Mouse (Mus musculus): ENCODE results near the gene Oxgr1. TPM values are rescaled to one million over a fixed set of nuclear protein-coding genes. Genes with fewer than 3 reads are reported as not detected.

Gene Oxgr1
- total RNA-seq (2012; rRNA removed) (not detected in 2 replicates), polyA plus RNA-seq (2012; ENCODE audit: insufficient read depth in 1 of 2, insufficient read length in 2 of 2, low read depth in 1 of 2, low replicate concordance in 2 of 2, missing spikeins in 1 of 2) (not detected)

- Histone ChIP-seq H3K27me3 (ENCODE audit: control insufficient read depth in 1 of 2, insufficient read depth in 2 of 2, low read length in 2 of 2) (no peaks in the 10 kb centered on the region), H3K9ac (ENCODE audit: control insufficient read depth, low read depth, low read length, poor library complexity, severe bottlenecking) (no peak within 1 kb of the TSS), H3K4me1 (ENCODE audit: control insufficient read depth in 1 of 2, insufficient read depth in 2 of 2, low read length in 2 of 2) (no peaks in the 10 kb centered on the region), H3K27ac (ENCODE audit: control insufficient read depth, low read depth, low read length) (no peak within 1 kb of the TSS), H3K4me3 (ENCODE audit: control insufficient read depth in 1 of 2, insufficient read depth in 1 of 2, low read depth in 2 of 2, low read length in 2 of 2) (no peak within 1 kb of the TSS), H3K36me3 (ENCODE audit: control insufficient read depth in 1 of 2, insufficient read depth in 2 of 2, low read length in 2 of 2) (no peaks in the 10 kb centered on the region), H3K9me3 (replicated peaks; ENCODE audit: insufficient read depth, low read length) (no peaks in the 10 kb centered on the region), H3K79me2 (ENCODE audit: control insufficient read depth, insufficient read depth, low read length, poor library complexity) (no peaks in the 10 kb centered on the region)
- DNase-seq (ENCODE audit: low read depth, low spot score): no peak
- no peak for TF ChIP-seq KAT2A (conservative IDR thresholded peaks at IDR 0.05; ENCODE audit: low read depth, low read length)
- no peak for TF ChIP-seq GATA1 (IDR thresholded peaks at IDR 0.05; ENCODE audit: low read depth, low read length)
- TF ChIP-seq POLR2AphosphoS2 (IDR thresholded peaks at IDR 0.05; ENCODE audit: low read length): no peak
- TF ChIP-seq BHLHE40 (IDR thresholded peaks at IDR 0.05; ENCODE audit: borderline replicate concordance, low read depth, low read length): no peak
- TF ChIP-seq MEF2A (IDR thresholded peaks at IDR 0.05; ENCODE audit: extremely low read depth, insufficient replicate concordance, low read depth, low read length, poor library complexity, severe bottlenecking): no peak
- no peak for TF ChIP-seq CHD2 (IDR thresholded peaks at IDR 0.05; ENCODE audit: low read length)
- no peak for TF ChIP-seq E2F4 (IDR thresholded peaks at IDR 0.05; ENCODE audit: borderline replicate concordance, low read depth, low read length)
- TF ChIP-seq POLR2A (IDR thresholded peaks at IDR 0.05; ENCODE audit: control insufficient read depth in 1 of 2, insufficient read depth in 1 of 2, low read depth in 1 of 2, low read length in 2 of 2, poor library complexity in 1 of 2): no peak
- TF ChIP-seq JUND (IDR thresholded peaks at IDR 0.05; ENCODE audit: low read depth, low read length): no peak
- TF ChIP-seq POLR2AphosphoS5 (IDR thresholded peaks at IDR 0.05; ENCODE audit: borderline replicate concordance, low read depth, low read length): no peak
- no peak for TF ChIP-seq CHD1 (IDR thresholded peaks at IDR 0.05; ENCODE audit: low read depth, low read length)
- TF ChIP-seq UBTF (IDR thresholded peaks at IDR 0.05; ENCODE audit: borderline replicate concordance, insufficient read depth, low read depth, low read length): no peak
- TF ChIP-seq USF1 (IDR thresholded peaks at IDR 0.05; ENCODE audit: low read depth, low read length): no peak
Measured at GRCm38 (mm10) chr14:120042187-120042820, at the start of gene Oxgr1. Gene Oxgr1 (minus strand): TSS chr14:120042435.

DNA sequence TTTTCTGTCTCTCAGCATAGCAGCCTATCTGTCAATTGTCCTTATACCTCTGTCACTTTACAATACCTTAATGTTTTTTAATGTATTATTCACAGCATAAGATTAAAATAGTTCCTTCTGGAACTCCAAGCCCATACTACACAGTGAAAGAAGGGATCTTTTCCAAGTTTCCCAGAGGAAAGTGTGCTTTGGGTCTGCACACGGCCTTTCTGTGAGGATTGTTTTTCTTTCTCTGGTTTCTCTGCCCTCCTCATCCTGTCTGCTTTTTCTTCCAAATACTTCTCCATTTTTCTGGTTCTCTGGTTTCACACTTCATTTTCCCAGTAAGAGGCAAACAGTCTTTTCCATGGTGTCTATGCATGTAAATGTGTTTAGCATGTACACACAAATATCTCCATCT is 48.2 kb upstream of the Oxgr1 start:
- H3K9me3 ChIP-seq (replicated peaks; ENCODE audit: insufficient read depth, low read length): no peaks in the 10 kb centered on the region
- H3K4me1 ChIP-seq (ENCODE audit: control insufficient read depth in 1 of 2, insufficient read depth in 2 of 2, low read length in 2 of 2): no peaks in the 10 kb centered on the region
- no peak overlapping the region for H3K4me3 ChIP-seq (ENCODE audit: control insufficient read depth in 1 of 2, insufficient read depth in 1 of 2, low read depth in 2 of 2, low read length in 2 of 2)
- no peaks in the 10 kb centered on the region for H3K79me2 ChIP-seq (ENCODE audit: control insufficient read depth, insufficient read depth, low read length, poor library complexity)
- H3K9ac ChIP-seq (ENCODE audit: control insufficient read depth, low read depth, low read length, poor library complexity, severe bottlenecking): no peak overlapping the region
- TF ChIP-seq E2F4 (IDR thresholded peaks at IDR 0.05; ENCODE audit: borderline replicate concordance, low read depth, low read length): no peak
- TF ChIP-seq SIN3A (IDR thresholded peaks at IDR 0.05; ENCODE audit: low read length): no peak
- no peak for TF ChIP-seq KAT2A (conservative IDR thresholded peaks at IDR 0.05; ENCODE audit: low read depth, low read length)
- TF ChIP-seq MXI1 (IDR thresholded peaks at IDR 0.05; ENCODE audit: low read depth, low read length): no peak
- no peak for TF ChIP-seq ZMIZ1 (IDR thresholded peaks at IDR 0.05; ENCODE audit: low read depth, low read length)
- TF ChIP-seq HCFC1 (IDR thresholded peaks at IDR 0.05; ENCODE audit: low read depth, low read length): no peak
- no peak for TF ChIP-seq POLR2AphosphoS2 (IDR thresholded peaks at IDR 0.05; ENCODE audit: low read length)
- no peak for TF ChIP-seq POLR2AphosphoS5 (IDR thresholded peaks at IDR 0.05; ENCODE audit: borderline replicate concordance, low read depth, low read length)
- no peak for TF ChIP-seq USF2 (IDR thresholded peaks at IDR 0.05; ENCODE audit: borderline replicate concordance in 1 of 2, insufficient read depth in 1 of 2, low read depth in 1 of 2, low read length in 2 of 2)
- no peak for TF ChIP-seq TAL1 (IDR thresholded peaks at IDR 0.05; ENCODE audit: low read length)
- no peak for TF ChIP-seq USF1 (IDR thresholded peaks at IDR 0.05; ENCODE audit: low read depth, low read length)
- TF ChIP-seq CTCF (IDR thresholded peaks at IDR 0.05 in 2 of 3, conservative IDR thresholded peaks at IDR 0.05 in 1 of 3; ENCODE audit: control insufficient read depth in 1 of 3, insufficient read depth in 1 of 3, low read depth in 2 of 3, low read length in 3 of 3, poor library complexity in 1 of 3, severe bottlenecking in 1 of 3): no peak
- TF ChIP-seq ZC3H11A (IDR thresholded peaks at IDR 0.05; ENCODE audit: low read depth, low read length): no peak
- TF ChIP-seq CHD2 (IDR thresholded peaks at IDR 0.05; ENCODE audit: low read length): no peak
- TF ChIP-seq TBP (IDR thresholded peaks at IDR 0.05; ENCODE audit: low read depth, low read length): no peak
- no peak for TF ChIP-seq SMC3 (IDR thresholded peaks at IDR 0.05; ENCODE audit: low read depth, low read length)
- TF ChIP-seq MYB (IDR thresholded peaks at IDR 0.05; ENCODE audit: low read depth, low read length): no peak
- TF ChIP-seq TCF12 (IDR thresholded peaks at IDR 0.05; ENCODE audit: low read depth, low read length): no peak
- no peak for DNase-seq (ENCODE audit: low read depth, low spot score)
- no peaks in the 10 kb centered on the region for H3K36me3 ChIP-seq (ENCODE audit: control insufficient read depth in 1 of 2, insufficient read depth in 2 of 2, low read length in 2 of 2)
- no peak overlapping the region for H3K27ac ChIP-seq (ENCODE audit: control insufficient read depth, low read depth, low read length)
- no peaks in the 10 kb centered on the region for H3K27me3 ChIP-seq (ENCODE audit: control insufficient read depth in 1 of 2, insufficient read depth in 2 of 2, low read length in 2 of 2)

Measured in MEL (cell line).